Mouse (Mus musculus): ENCODE measurements around the gene Olfr172.

The Olfr172 gene

GRCm38 (mm10) chr16:58763076-58763475 lies at the start of gene Olfr172:
Gene Olfr172 (minus strand): TSS chr16:58763176.
- DNase-seq (ENCODE audit: low spot score in 2 of 2): no peak

- no peak for DNase-seq (ENCODE audit: low spot score in 2 of 2)
Observed at GRCm38 (mm10) chr16:58800168-58800567, 37.2 kb upstream of the Olfr172 start, which contains the start of gene Olfr173. Gene Olfr173 (minus strand): TSS chr16:58800268.

- DNase-seq (ENCODE audit: low spot score in 2 of 2): no peak
Observed at GRCm38 (mm10) chr16:58756191-58756590, 6.8 kb downstream of the Olfr172 start.

- no peak for DNase-seq (ENCODE audit: low spot score in 2 of 2)
Observed at GRCm38 (mm10) chr16:58751314-58751713, 11.7 kb downstream of the Olfr172 start.

- no peak for DNase-seq (ENCODE audit: low spot score in 2 of 2)
Observed at GRCm38 (mm10) chr16:58746715-58747114, 16.3 kb downstream of the Olfr172 start.

- DNase-seq (ENCODE audit: low spot score in 2 of 2): no peak
Observed at GRCm38 (mm10) chr16:58740751-58741150, 22.2 kb downstream of the Olfr172 start.

- no peak for DNase-seq (ENCODE audit: low spot score in 2 of 2)
Observed at GRCm38 (mm10) chr16:58738800-58739199, 24.2 kb downstream of the Olfr172 start.

GRCm38 (mm10) chr16:58738205-58738604 lies 24.8 kb downstream of the Olfr172 start:
- DNase-seq (ENCODE audit: low spot score in 2 of 2): no peak

- DNase-seq (ENCODE audit: low spot score in 2 of 2): peak in 1 of 2 experiments; percentile 30
Observed at GRCm38 (mm10) chr16:58728176-58728671, 34.8 kb downstream of the Olfr172 start.

GRCm38 (mm10) chr16:58727477-58728131 lies 35.4 kb downstream of the Olfr172 start, which contains the start of gene Cldnd1:
Gene Cldnd1 (plus strand): TSS chr16:58727910.
- peak; percentile 93 to 95 for DNase-seq (ENCODE audit: low spot score in 2 of 2)

GRCm38 (mm10) chr16:58726680-58727476 lies 36.1 kb downstream of the Olfr172 start:
- no peak for DNase-seq (ENCODE audit: low spot score in 2 of 2)

GRCm38 (mm10) chr16:58722292-58722691 lies 40.7 kb downstream of the Olfr172 start:
- DNase-seq (ENCODE audit: low spot score in 2 of 2): no peak

GRCm38 (mm10) chr16:58718666-58719120 lies 44.3 kb downstream of the Olfr172 start, which contains the start of gene Gpr15:
Gene Gpr15 (minus strand): TSS chr16:58719070.
- no peak for DNase-seq (ENCODE audit: low spot score in 2 of 2)

- DNase-seq (ENCODE audit: low spot score in 2 of 2): no peak
Observed at GRCm38 (mm10) chr16:58715018-58715417, 48.0 kb downstream of the Olfr172 start.

- no peak for DNase-seq (ENCODE audit: low spot score in 2 of 2)
Observed at GRCm38 (mm10) chr16:58713128-58713527, 49.8 kb downstream of the Olfr172 start.

GRCm38 (mm10) chr16:58712221-58712620 lies 50.8 kb downstream of the Olfr172 start:
- DNase-seq (ENCODE audit: low spot score in 2 of 2): no peak

Measured in right cerebral cortex, postnatal 36 days (tissue).